Mouse (Mus musculus): Measurements from ENCODE around the gene Kcna2. TPM values are rescaled to one million over a fixed set of nuclear protein-coding genes. Genes with fewer than 3 reads are reported as not detected.

Kcna2 gene
- polyA plus RNA-seq, 1 experiment from 2014 or later = 0.05 TPM

GRCm38 (mm10) chr3:107119864-107120564 lies 19.1 kb downstream of the Kcna2 start:
- H3K9ac ChIP-seq (ENCODE audit: low read depth, low read length) = no peak overlapping the region
- no peaks in the 10 kb centered on the region for H3K4me1 ChIP-seq (replicated peaks; ENCODE audit: control insufficient read depth, insufficient read depth, low read length)
- WGBS = 83% methylated on average over 2 of the region's 2 CpGs
- H3K9me3 ChIP-seq (ENCODE audit: control insufficient read depth) = no peaks in the 10 kb centered on the region
- H3K4me2 ChIP-seq (replicated peaks; ENCODE audit: low read depth) = no peak overlapping the region
- no peak for TF ChIP-seq CTCF (IDR thresholded peaks at IDR 0.05; ENCODE audit: low read depth)
- H3K36me3 ChIP-seq (ENCODE audit: control insufficient read depth, insufficient read depth) = no peaks in the 10 kb centered on the region
- no peaks in the 10 kb centered on the region for H3K27me3 ChIP-seq (replicated peaks; ENCODE audit: control insufficient read depth, insufficient read depth, low read length)
- ATAC-seq = no peak
- no peak overlapping the region for H3K27ac ChIP-seq (ENCODE audit: low read depth, low read length)
- H3K4me3 ChIP-seq (ENCODE audit: low read depth, low read length) = no peak overlapping the region

GRCm38 (mm10) chr3:107122306-107122705 lies 21.4 kb downstream of the Kcna2 start:
- no peak for TF ChIP-seq CTCF (IDR thresholded peaks at IDR 0.05; ENCODE audit: low read depth)
- ATAC-seq = no peak
- H3K4me2 ChIP-seq (replicated peaks; ENCODE audit: low read depth) = no peak overlapping the region
- no peak overlapping the region for H3K27ac ChIP-seq (ENCODE audit: low read depth, low read length)
- H3K4me1 ChIP-seq (replicated peaks; ENCODE audit: control insufficient read depth, insufficient read depth, low read length) = no peaks in the 10 kb centered on the region
- H3K27me3 ChIP-seq (replicated peaks; ENCODE audit: control insufficient read depth, insufficient read depth, low read length) = no peaks in the 10 kb centered on the region
- H3K36me3 ChIP-seq (ENCODE audit: control insufficient read depth, insufficient read depth) = no peaks in the 10 kb centered on the region
- no peaks in the 10 kb centered on the region for H3K9me3 ChIP-seq (ENCODE audit: control insufficient read depth)
- no peak overlapping the region for H3K4me3 ChIP-seq (ENCODE audit: low read depth, low read length)
- no peak overlapping the region for H3K9ac ChIP-seq (ENCODE audit: low read depth, low read length)

- no peak overlapping the region for H3K4me2 ChIP-seq (replicated peaks; ENCODE audit: low read depth)
- H3K27ac ChIP-seq (ENCODE audit: low read depth, low read length) = no peak overlapping the region
- H3K4me3 ChIP-seq (ENCODE audit: low read depth, low read length) = no peak overlapping the region
- TF ChIP-seq CTCF (IDR thresholded peaks at IDR 0.05; ENCODE audit: low read depth) = no peak
- H3K36me3 ChIP-seq (ENCODE audit: control insufficient read depth, insufficient read depth) = no peaks in the 10 kb centered on the region
- no peaks in the 10 kb centered on the region for H3K27me3 ChIP-seq (replicated peaks; ENCODE audit: control insufficient read depth, insufficient read depth, low read length)
- no peaks in the 10 kb centered on the region for H3K4me1 ChIP-seq (replicated peaks; ENCODE audit: control insufficient read depth, insufficient read depth, low read length)
- no peak overlapping the region for H3K9ac ChIP-seq (ENCODE audit: low read depth, low read length)
- no peak for ATAC-seq
- no peaks in the 10 kb centered on the region for H3K9me3 ChIP-seq (ENCODE audit: control insufficient read depth)
- 88% methylated on average over 1 of the region's 1 CpGs for WGBS
These were observed 26.7 kb downstream of the Kcna2 start for GRCm38 (mm10) chr3:107127667-107128066.

- Histone ChIP-seq H3K36me3 (ENCODE audit: control insufficient read depth, insufficient read depth) (no peaks in the 10 kb centered on the region), H3K27ac (ENCODE audit: low read depth, low read length) (no peak overlapping the region), H3K27me3 (replicated peaks; ENCODE audit: control insufficient read depth, insufficient read depth, low read length) (no peaks in the 10 kb centered on the region), H3K9me3 (ENCODE audit: control insufficient read depth) (no peaks in the 10 kb centered on the region), H3K4me2 (replicated peaks; ENCODE audit: low read depth) (no peak overlapping the region), H3K4me1 (replicated peaks; ENCODE audit: control insufficient read depth, insufficient read depth, low read length) (no peaks in the 10 kb centered on the region), H3K9ac (ENCODE audit: low read depth, low read length) (no peak overlapping the region), H3K4me3 (ENCODE audit: low read depth, low read length) (no peak overlapping the region)
- 55% methylated on average over 3 of the region's 3 CpGs for WGBS
- ATAC-seq = no peak
- no peak for TF ChIP-seq CTCF (IDR thresholded peaks at IDR 0.05; ENCODE audit: low read depth)
These were observed 27.5 kb downstream of the Kcna2 start for GRCm38 (mm10) chr3:107128421-107128820.

GRCm38 (mm10) chr3:107129251-107129650 lies 28.3 kb downstream of the Kcna2 start:
- H3K4me2 ChIP-seq (replicated peaks; ENCODE audit: low read depth) = no peak overlapping the region
- no peaks in the 10 kb centered on the region for H3K27me3 ChIP-seq (replicated peaks; ENCODE audit: control insufficient read depth, insufficient read depth, low read length)
- H3K4me3 ChIP-seq (ENCODE audit: low read depth, low read length) = no peak overlapping the region
- H3K4me1 ChIP-seq (replicated peaks; ENCODE audit: control insufficient read depth, insufficient read depth, low read length) = no peaks in the 10 kb centered on the region
- no peak for ATAC-seq
- no peak overlapping the region for H3K27ac ChIP-seq (ENCODE audit: low read depth, low read length)
- no peaks in the 10 kb centered on the region for H3K9me3 ChIP-seq (ENCODE audit: control insufficient read depth)
- no peaks in the 10 kb centered on the region for H3K36me3 ChIP-seq (ENCODE audit: control insufficient read depth, insufficient read depth)
- H3K9ac ChIP-seq (ENCODE audit: low read depth, low read length) = no peak overlapping the region
- 54% methylated on average over 2 of the region's 2 CpGs for WGBS
- TF ChIP-seq CTCF (IDR thresholded peaks at IDR 0.05; ENCODE audit: low read depth) = no peak

GRCm38 (mm10) chr3:107130661-107131326 lies 29.8 kb downstream of the Kcna2 start:
- Histone ChIP-seq H3K9me3 (ENCODE audit: control insufficient read depth) (no peaks in the 10 kb centered on the region), H3K27me3 (replicated peaks; ENCODE audit: control insufficient read depth, insufficient read depth, low read length) (no peaks in the 10 kb centered on the region), H3K4me1 (replicated peaks; ENCODE audit: control insufficient read depth, insufficient read depth, low read length) (no peaks in the 10 kb centered on the region), H3K4me3 (ENCODE audit: low read depth, low read length) (no peak overlapping the region), H3K27ac (ENCODE audit: low read depth, low read length) (no peak overlapping the region), H3K9ac (ENCODE audit: low read depth, low read length) (no peak overlapping the region), H3K4me2 (replicated peaks; ENCODE audit: low read depth) (no peak overlapping the region), H3K36me3 (ENCODE audit: control insufficient read depth, insufficient read depth) (no peaks in the 10 kb centered on the region)
- WGBS = 78% methylated on average over 4 of the region's 4 CpGs
- no peak for TF ChIP-seq CTCF (IDR thresholded peaks at IDR 0.05; ENCODE audit: low read depth)
- no peak for ATAC-seq

Data from intestine, postnatal 0 days (tissue).